Mouse (Mus musculus) lung, postnatal 36 days (tissue): ENCODE results near the gene Mmp12.
"Not testable (repeated sequence)": the region's sequence is repeated elsewhere in the genome, so short reads cannot be mapped to it uniquely, and the experiment has no call there.

Experiments
- DNase-seq: peaks from one replicate; pipeline ENCODE4 v3.0.0; 2022; ENCODE audit warnings: mixed read lengths

Gene Mmp12

DNA sequence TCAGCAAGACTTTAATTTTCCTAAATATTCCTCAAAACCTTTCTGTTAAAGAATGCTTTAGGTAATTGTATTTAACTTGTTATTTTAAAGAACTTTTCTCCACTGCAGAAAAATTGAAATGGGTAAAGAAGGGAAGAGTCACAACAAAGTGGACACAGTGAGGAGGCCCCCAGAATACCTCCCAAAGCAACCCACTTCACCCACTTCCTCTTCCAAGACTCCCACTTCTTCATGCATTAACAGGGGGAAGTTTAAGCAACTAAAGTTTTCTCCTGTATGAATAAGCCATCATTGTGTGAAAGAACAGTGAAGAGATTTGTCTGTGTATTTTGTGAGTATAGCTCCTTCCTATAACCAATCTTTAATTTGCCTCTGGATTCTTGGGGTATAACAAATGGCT lies at the start of gene Mmp12:
Mmp12 (plus strand) TSS at position 275 of the 400 bp plus-strand sequence.
- no peak for DNase-seq

DNA sequence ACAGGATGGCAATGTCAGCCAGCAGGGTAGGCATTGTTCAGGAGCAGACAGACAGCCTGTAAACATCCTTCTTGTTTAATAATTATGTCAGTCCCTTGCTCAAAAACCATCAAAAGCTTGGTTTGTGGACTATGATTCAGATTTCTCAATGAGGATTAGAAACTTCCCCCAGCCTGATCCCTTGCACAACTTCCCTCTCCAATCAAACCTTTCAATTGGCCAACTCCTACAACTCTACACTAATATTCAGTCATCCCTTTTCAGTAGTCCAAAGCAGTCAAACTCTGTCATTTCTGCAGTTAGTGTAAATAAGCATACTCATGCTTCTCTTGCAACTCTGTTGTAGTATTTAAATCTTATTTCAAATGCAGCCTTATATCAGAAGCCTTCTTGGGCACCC lies 12.3 kb upstream of the Mmp12 start:
- DNase-seq = peak; percentile 30

DNA sequence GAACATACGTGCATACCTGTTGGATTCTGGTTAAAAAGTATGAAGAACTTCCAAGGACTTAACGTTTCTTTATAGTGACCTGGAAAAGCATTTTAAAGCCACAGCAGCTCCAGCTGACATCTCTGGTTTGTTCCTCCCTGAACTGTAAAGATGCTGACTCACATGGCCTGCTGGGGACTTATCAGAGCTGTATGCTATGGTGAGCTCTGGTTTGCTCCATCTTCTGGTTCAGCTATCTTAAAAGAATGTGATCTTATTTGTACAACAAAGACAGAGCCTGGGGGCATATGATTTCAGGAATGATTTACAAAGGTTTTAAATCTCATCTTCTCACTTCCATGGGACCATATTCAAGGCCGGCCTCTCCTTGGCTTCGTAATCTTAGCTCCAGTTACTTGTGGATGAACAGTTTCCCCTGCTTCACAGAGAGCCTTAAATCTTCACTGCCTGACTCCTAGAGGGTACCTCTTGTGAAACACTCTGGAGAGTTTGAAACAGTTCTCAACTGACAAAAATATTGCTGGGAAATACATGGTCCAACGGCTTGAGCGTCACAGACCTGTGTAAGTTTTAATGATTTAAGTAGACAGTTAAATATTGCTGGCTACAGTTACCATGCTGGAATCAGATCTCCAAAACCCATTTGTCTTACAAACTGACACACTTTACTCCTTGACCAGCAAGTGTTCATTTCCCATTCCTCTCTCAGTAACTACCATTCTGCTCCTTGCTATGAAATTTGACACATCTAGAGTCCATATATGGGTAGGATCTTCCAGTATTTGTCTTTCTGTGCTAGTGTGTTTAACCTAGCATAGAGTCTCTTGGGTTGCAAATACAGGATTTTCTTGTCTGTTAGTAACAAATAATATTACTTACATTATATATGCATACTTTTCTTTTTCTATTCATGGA lies 8.2 kb upstream of the Mmp12 start:
- no peak for DNase-seq

DNA sequence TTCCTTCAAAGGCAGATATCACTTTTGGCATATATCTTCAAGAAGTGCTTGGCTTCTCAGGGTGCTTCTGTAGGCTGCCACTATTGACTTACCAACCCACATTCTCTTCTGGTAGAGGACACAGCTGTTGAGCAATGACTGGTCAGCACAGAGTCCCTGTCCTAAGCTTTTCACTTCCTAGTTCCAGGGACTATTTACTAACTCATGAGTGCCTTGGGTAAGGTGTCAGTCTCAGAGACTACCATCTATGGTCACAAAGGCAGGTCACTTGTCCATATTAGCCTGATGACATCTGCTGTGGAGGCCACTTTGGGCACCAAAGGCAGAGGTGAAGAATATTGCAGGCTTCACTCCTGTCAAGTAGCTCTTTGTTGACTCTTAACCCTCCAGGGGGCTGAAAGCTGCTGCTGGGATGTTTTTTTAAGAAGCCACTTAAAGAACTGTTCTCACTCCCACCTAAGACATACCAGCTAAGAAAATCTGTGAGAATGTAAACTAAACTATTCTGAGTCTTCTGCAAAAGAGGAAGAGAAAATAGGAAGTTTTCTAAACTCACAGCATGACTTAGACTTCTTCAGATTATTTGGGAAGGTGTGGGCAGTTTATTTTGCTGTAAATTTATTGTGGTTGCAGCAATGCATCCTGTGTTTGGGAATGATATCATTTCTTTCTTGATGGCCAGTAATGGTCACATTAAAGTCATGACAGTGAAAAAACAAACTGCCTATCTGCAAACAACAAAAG lies 7.3 kb upstream of the Mmp12 start:
- DNase-seq = peak; percentile 29

DNA sequence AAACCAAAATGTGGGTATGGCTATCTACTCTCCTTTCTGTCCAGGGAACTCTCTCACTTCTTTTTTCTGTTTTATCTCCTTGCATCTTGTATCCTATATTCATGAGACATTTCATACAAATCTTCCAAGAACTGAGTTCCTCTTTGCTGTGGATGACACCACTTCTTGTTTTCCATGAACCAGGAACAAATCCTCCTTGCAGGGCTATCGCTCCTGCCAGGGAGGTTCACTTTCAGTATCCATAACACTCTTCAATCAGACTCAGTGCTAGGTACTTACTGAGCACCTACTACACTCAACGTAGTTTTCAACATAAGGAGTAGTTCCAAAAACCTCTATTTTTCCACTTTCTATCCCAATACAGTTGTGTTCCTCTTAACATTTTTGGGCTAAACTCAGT lies 1.3 kb downstream of the Mmp12 start:
- no peak for DNase-seq

DNA sequence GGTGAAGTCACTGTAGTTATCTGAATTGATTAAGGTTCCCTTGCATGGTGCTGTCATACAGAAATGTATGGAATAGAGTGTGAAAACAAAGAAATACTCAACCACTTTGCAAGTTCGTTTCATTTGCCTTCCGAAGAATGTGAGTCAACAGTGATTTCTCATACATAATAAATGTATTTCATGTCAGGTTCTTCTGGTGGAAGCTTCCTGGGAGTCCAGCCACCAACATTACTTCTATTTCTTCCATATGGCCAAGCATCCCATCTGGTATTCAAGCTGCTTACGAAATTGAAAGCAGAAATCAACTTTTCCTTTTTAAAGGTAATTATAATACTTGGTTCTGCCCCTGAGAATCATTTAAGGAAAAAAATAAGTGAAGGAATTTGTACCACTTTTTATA lies 10.4 kb downstream of the Mmp12 start:
- no peak for DNase-seq

DNA sequence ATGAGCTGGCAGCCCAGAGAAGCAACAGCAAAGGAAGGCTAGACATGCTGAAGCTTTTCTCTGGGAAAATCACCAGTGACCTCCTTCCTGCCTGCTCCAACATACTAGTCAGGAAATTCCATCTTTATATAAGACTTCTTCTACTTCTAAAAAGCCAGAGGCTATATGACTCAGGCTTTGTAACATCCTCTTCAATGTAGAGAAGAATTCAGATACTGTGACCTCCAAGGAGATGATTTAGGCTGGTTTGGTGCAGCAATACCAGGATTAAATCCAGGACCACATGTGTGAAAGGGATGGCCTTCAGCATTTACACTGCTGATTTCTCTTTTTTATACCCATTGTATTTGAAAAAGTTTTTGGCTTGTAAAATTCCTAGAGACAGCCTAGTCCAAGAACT lies 43.8 kb downstream of the Mmp12 start, which contains the start of gene Mmp1b:
Mmp1b (minus strand) TSS at position 101 of the 400 bp plus-strand sequence.
- no peak for DNase-seq

DNA sequence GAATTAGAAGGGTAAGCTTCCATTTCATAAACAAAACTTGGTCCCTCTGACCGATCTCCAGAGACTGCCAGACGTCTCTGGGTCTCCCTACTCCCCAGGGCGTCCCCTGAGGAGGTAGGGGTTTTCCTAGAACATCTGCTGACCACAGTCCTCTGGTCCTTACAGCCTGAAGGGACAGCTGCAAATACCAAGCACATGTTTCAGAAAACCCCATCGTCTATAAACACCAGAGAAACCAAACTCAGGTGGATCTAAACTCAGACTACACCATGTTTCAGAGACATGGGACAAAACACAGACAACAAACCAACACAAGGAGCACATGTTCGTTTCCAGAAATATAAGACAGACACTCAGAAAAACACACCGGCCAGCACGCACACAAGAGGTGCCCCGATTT lies 52.4 kb downstream of the Mmp12 start:
- DNase-seq = not testable (repeated sequence)
